Mouse (Mus musculus) limb, embryonic 12.5 days (tissue): Measurements from ENCODE around the gene Vps26c. TPM values are rescaled to one million over a fixed set of nuclear protein-coding genes. Genes with fewer than 3 reads are reported as not detected.
A peak's percentile ranks its signal among the peaks of the same experiment; 100 is the strongest.

Experiments
- ATAC-seq: fragments of 200-750 bp; cut with Nextera tagmentation; 2 replicates; pipeline ENCODE4 v1.8.0; 2017; ENCODE audit warnings: low read depth, moderate TSS enrichment; ENCODE audit not compliant: insufficient number of reproducible peaks, insufficient read depth, low FRiP score, low TSS enrichment
- H3K27ac ChIP-seq: fragments of 300-500 bp; sonication (generic); 2 replicates; pipeline ENCODE4 v1.5.1; 2016; ENCODE audit warnings: mild to moderate bottlenecking, moderate library complexity
- H3K27me3 ChIP-seq: fragments of 300-500 bp; sonication (generic); 2 replicates; pipeline ENCODE4 v1.6.1; 2016; ENCODE audit warnings: mild to moderate bottlenecking, moderate library complexity
- H3K36me3 ChIP-seq: fragments of 300-500 bp; sonication (generic); 2 replicates; pipeline ENCODE4 v1.6.1; 2016; ENCODE audit warnings: mild to moderate bottlenecking, moderate library complexity
- H3K4me1 ChIP-seq: fragments of 300-500 bp; sonication (generic); replicated peaks from 2 replicates; pipeline ENCODE4 v1.6.1; 2016
- H3K4me2 ChIP-seq: fragments of 300-500 bp; sonication (generic); 2 replicates; pipeline ENCODE4 v1.6.1; 2016; ENCODE audit warnings: mild to moderate bottlenecking, moderate library complexity
- H3K4me3 ChIP-seq: fragments of 300-500 bp; sonication (generic); replicated peaks from 2 replicates; pipeline ENCODE4 v1.5.1; 2016; ENCODE audit warnings: mild to moderate bottlenecking
- H3K9ac ChIP-seq: fragments of 300-500 bp; sonication (generic); replicated peaks from 2 replicates; pipeline ENCODE4 v1.6.1; 2016; ENCODE audit warnings: mild to moderate bottlenecking, moderate library complexity
- H3K9me3 ChIP-seq: fragments of 300-500 bp; sonication (generic); 2 replicates; pipeline ENCODE4 v1.6.1; 2016; ENCODE audit warnings: mild to moderate bottlenecking, moderate library complexity
- WGBS: fragments of 180-500 bp; shearing (Covaris S2); methylation state at CpG from one replicate; pipeline ENCODE4 v1.1.7; 2016; 5-methylcytosine and 5-hydroxymethylcytosine counted together
- polyA plus RNA-seq: library from polyadenylated mRNA; unstranded; fragments of >200 nt; fragmentation: Nextera tagmentation; extraction: Ambion mirVana; gene quantifications from 2 replicates; pipeline ENCODE4 v1.2.1, GENCODE M21; 2016

The Vps26c gene
- polyA plus RNA-seq, 1 experiment from 2014 or later, result 61.7 TPM

- no peak overlapping the region for H3K27ac ChIP-seq
Observed at GRCm38 (mm10) chr16:94544540-94545105, 18.0 kb upstream of the Vps26c start.

GRCm38 (mm10) chr16:94542898-94543297 is 16.3 kb upstream of the Vps26c start:
- Histone ChIP-seq H3K4me1 (no peaks in the 10 kb centered on the region), H3K27ac (no peak overlapping the region), H3K4me2 (no peak overlapping the region), H3K9ac (no peak overlapping the region), H3K27me3 (no peaks in the 10 kb centered on the region), H3K4me3 (no peak overlapping the region), H3K36me3 (no peaks in the 10 kb centered on the region), H3K9me3 (no peaks in the 10 kb centered on the region)
- ATAC-seq, result no peak
- WGBS, result 90% methylated on average over 8 of the region's 8 CpGs

More at GRCm38 (mm10) chr16:94544540-94545105, 18.0 kb upstream of the Vps26c start:
- Histone ChIP-seq H3K9ac (no peak overlapping the region), H3K4me3 (no peak overlapping the region), H3K4me2 (no peak overlapping the region), H3K4me1 (no peaks in the 10 kb centered on the region), H3K9me3 (no peaks in the 10 kb centered on the region), H3K27me3 (no peaks in the 10 kb centered on the region), H3K36me3 (no peaks in the 10 kb centered on the region)
- no peak for ATAC-seq
- WGBS, result 74% methylated on average over 11 of the region's 11 CpGs

- Histone ChIP-seq H3K4me2 (no peak overlapping the region), H3K27ac (no peak overlapping the region), H3K4me3 (no peak overlapping the region), H3K9ac (no peak overlapping the region), H3K27me3 (no peaks in the 10 kb centered on the region), H3K36me3 (no peaks in the 10 kb centered on the region), H3K9me3 (no peaks in the 10 kb centered on the region), H3K4me1 (peaks cover 13% of the 10 kb centered on the region)
- WGBS, result 96% methylated on average over 9 of the region's 9 CpGs
- no peak for ATAC-seq
Observed at GRCm38 (mm10) chr16:94540140-94540539, 13.5 kb upstream of the Vps26c start.

- H3K4me2 ChIP-seq, result no peak overlapping the region
- H3K4me3 ChIP-seq, result no peak overlapping the region
- H3K27me3 ChIP-seq, result no peaks in the 10 kb centered on the region
- WGBS, result 25% methylated on average over 9 of the region's 9 CpGs
- H3K27ac ChIP-seq, result 0 out of 2 replicates have a peak overlapping the region, but pooled peaks have one; percentile 23
- no peak overlapping the region for H3K9ac ChIP-seq
- ATAC-seq, result no peak
- H3K9me3 ChIP-seq, result no peaks in the 10 kb centered on the region
- H3K4me1 ChIP-seq, result peaks cover 13% of the 10 kb centered on the region
- H3K36me3 ChIP-seq, result no peaks in the 10 kb centered on the region
Observed at GRCm38 (mm10) chr16:94537159-94537527, 10.5 kb upstream of the Vps26c start.

GRCm38 (mm10) chr16:94536417-94537158 is 10.0 kb upstream of the Vps26c start:
- no peak overlapping the region for H3K4me3 ChIP-seq
- H3K9me3 ChIP-seq, result no peaks in the 10 kb centered on the region
- peaks cover 13% of the 10 kb centered on the region for H3K4me1 ChIP-seq
- 61% methylated on average over 7 of the region's 7 CpGs for WGBS
- H3K9ac ChIP-seq, result no peak overlapping the region
- H3K4me2 ChIP-seq, result no peak overlapping the region
- ATAC-seq, result no peak
- H3K27me3 ChIP-seq, result no peaks in the 10 kb centered on the region
- no peaks in the 10 kb centered on the region for H3K36me3 ChIP-seq
- H3K27ac ChIP-seq, result 0 out of 2 replicates have a peak overlapping the region, but pooled peaks have one; percentile 23

- Histone ChIP-seq H3K4me1 (peaks cover 13% of the 10 kb centered on the region), H3K4me3 (no peak overlapping the region), H3K9ac (no peak overlapping the region), H3K27ac (no peak overlapping the region), H3K4me2 (no peak overlapping the region), H3K9me3 (no peaks in the 10 kb centered on the region), H3K27me3 (no peaks in the 10 kb centered on the region), H3K36me3 (no peaks in the 10 kb centered on the region)
- ATAC-seq, result no peak
- WGBS, result 87% methylated on average over 5 of the region's 5 CpGs
Observed at GRCm38 (mm10) chr16:94535716-94536115, 9.1 kb upstream of the Vps26c start.

GRCm38 (mm10) chr16:94533679-94534078 is 7.0 kb upstream of the Vps26c start:
- no peak overlapping the region for H3K4me3 ChIP-seq
- ATAC-seq, result no peak
- H3K9ac ChIP-seq, result no peak overlapping the region
- no peaks in the 10 kb centered on the region for H3K36me3 ChIP-seq
- H3K27me3 ChIP-seq, result no peaks in the 10 kb centered on the region
- 73% methylated on average over 6 of the region's 6 CpGs for WGBS
- H3K9me3 ChIP-seq, result no peaks in the 10 kb centered on the region
- H3K4me1 ChIP-seq, result peaks cover 13% of the 10 kb centered on the region
- no peak overlapping the region for H3K4me2 ChIP-seq
- no peak overlapping the region for H3K27ac ChIP-seq

GRCm38 (mm10) chr16:94531268-94531667 is 4.6 kb upstream of the Vps26c start:
- Histone ChIP-seq H3K36me3 (no peaks in the 10 kb centered on the region), H3K4me1 (peaks cover 9% of the 10 kb centered on the region), H3K9ac (no peak overlapping the region), H3K27me3 (no peaks in the 10 kb centered on the region), H3K4me2 (no peak overlapping the region), H3K27ac (no peak overlapping the region), H3K9me3 (no peaks in the 10 kb centered on the region), H3K4me3 (no peak overlapping the region)
- 76% methylated on average over 4 of the region's 4 CpGs for WGBS
- ATAC-seq, result no peak

- Histone ChIP-seq H3K4me3 (peak overlapping the region; percentile 72), H3K27ac (peak overlapping the region; percentile 93), H3K9me3 (no peaks in the 10 kb centered on the region), H3K4me1 (peaks cover 24% of the 10 kb centered on the region), H3K36me3 (no peaks in the 10 kb centered on the region), H3K27me3 (no peaks in the 10 kb centered on the region), H3K4me2 (peak overlapping the region; percentile 66), H3K9ac (peak overlapping the region; percentile 74)
- 56% methylated on average over 3 of the region's 3 CpGs for WGBS
- no peak for ATAC-seq
Observed at GRCm38 (mm10) chr16:94527546-94527945, 916 bp upstream of the Vps26c start.

- Histone ChIP-seq H3K9ac (peak overlapping the region; percentile 74), H3K4me1 (peaks cover 24% of the 10 kb centered on the region)
Observed at GRCm38 (mm10) chr16:94527152-94527534, 513 bp upstream of the Vps26c start.

GRCm38 (mm10) chr16:94525955-94526343 is 681 bp downstream of the Vps26c start:
- Histone ChIP-seq H3K4me2 (peak overlapping the region; percentile 66), H3K4me3 (peak overlapping the region; percentile 72), H3K27ac (peak overlapping the region; percentile 93), H3K9me3 (no peaks in the 10 kb centered on the region), H3K4me1 (peaks cover 24% of the 10 kb centered on the region), H3K9ac (peak overlapping the region; percentile 74), H3K36me3 (no peaks in the 10 kb centered on the region), H3K27me3 (no peaks in the 10 kb centered on the region)
- ATAC-seq, result peak; percentile 80
- WGBS, result under 1% methylated on average over 24 of the region's 24 CpGs

More at GRCm38 (mm10) chr16:94527152-94527534, 513 bp upstream of the Vps26c start:
- ATAC-seq, result no peak
- Histone ChIP-seq H3K4me3 (peak overlapping the region; percentile 72), H3K27ac (peak overlapping the region; percentile 93), H3K36me3 (no peaks in the 10 kb centered on the region), H3K27me3 (no peaks in the 10 kb centered on the region), H3K4me2 (peak overlapping the region; percentile 66), H3K9me3 (no peaks in the 10 kb centered on the region)
- WGBS, result 8% methylated on average over 13 of the region's 13 CpGs
